Mouse (Mus musculus): ENCODE measurements at regions not wholly inside any gene's neighbourhood (a gene's known extent, or its start where the extent isn't known, plus 50 kb on each side); places are given as distances from the start of the nearest gene placed in this dataset.

- DNase-seq: no peak
These were observed 190.6 kb upstream of the Tapt1 start for GRCm38 (mm10) chr5:44416844-44417589.

GRCm38 (mm10) chr5:44414441-44414840 lies 188.0 kb upstream of the Tapt1 start:
- peak; percentile 6 for DNase-seq

GRCm38 (mm10) chr5:44403300-44403699 lies 176.9 kb upstream of the Tapt1 start:
- no peak for DNase-seq

- DNase-seq: no peak
These were observed 174.3 kb upstream of the Tapt1 start for GRCm38 (mm10) chr5:44400573-44401332.

GRCm38 (mm10) chr5:44387237-44387810 lies 160.9 kb upstream of the Tapt1 start:
- DNase-seq: no peak

GRCm38 (mm10) chr5:44386176-44386575 lies 159.8 kb upstream of the Tapt1 start:
- no peak for DNase-seq

- DNase-seq: no peak
These were observed 156.6 kb upstream of the Tapt1 start for GRCm38 (mm10) chr5:44383049-44383448.

GRCm38 (mm10) chr5:44370006-44370405 lies 143.6 kb upstream of the Tapt1 start:
- no peak for DNase-seq

- no peak for DNase-seq
These were observed 125.9 kb upstream of the Tapt1 start for GRCm38 (mm10) chr5:44352324-44352723.

- DNase-seq: no peak
These were observed 115.1 kb upstream of the Tapt1 start for GRCm38 (mm10) chr5:44341457-44342014.

- peak; percentile 40 for DNase-seq
These were observed 112.2 kb upstream of the Tapt1 start for GRCm38 (mm10) chr5:44338662-44339061.

- peak; percentile 62 for DNase-seq
These were observed 109.3 kb upstream of the Tapt1 start for GRCm38 (mm10) chr5:44335756-44336155.

GRCm38 (mm10) chr5:44319626-44320025 lies 93.2 kb upstream of the Tapt1 start:
- no peak for DNase-seq

- no peak for DNase-seq
These were observed 80.5 kb upstream of the Tapt1 start for GRCm38 (mm10) chr5:44306769-44307557.

GRCm38 (mm10) chr5:44303886-44304855 lies 77.7 kb upstream of the Tapt1 start:
- DNase-seq: peak; percentile 62

GRCm38 (mm10) chr5:44284384-44284783 lies 58.0 kb upstream of the Tapt1 start:
- peak; percentile 85 for DNase-seq
